Mouse (Mus musculus) MEL (cell line): ENCODE measurements at regions not wholly inside any gene's neighbourhood (a gene's known extent, or its start where the extent isn't known, plus 50 kb on each side); places are given as distances from the start of the nearest gene placed in this dataset.

Source experiments
- DNase-seq: peaks from one replicate; pipeline ENCODE4 v3.0.0; 2011; ENCODE audit warnings: low read depth, low spot score
- H3K27ac ChIP-seq: 2 replicates; pipeline ENCODE4 v1.5.1; 2012; ENCODE audit warnings: low read depth, mild to moderate bottlenecking, control low read depth, low read length, moderate library complexity; ENCODE audit not compliant: control insufficient read depth
- H3K27me3 ChIP-seq, 2 experiments: fragments of 150-350 bp in 1 of 2; sonication (generic) in 1 of 2; 2 replicates each; pipeline ENCODE4 v1.6.1; 2012; ENCODE audit warnings: low read length in 2 of 2, mild to moderate bottlenecking in 2 of 2, improper control_type of control experiment in 1 of 2, moderate library complexity in 1 of 2; ENCODE audit not compliant: insufficient read depth in 2 of 2, control insufficient read depth in 1 of 2
- H3K36me3 ChIP-seq, 2 experiments: 2 replicates each; pipeline ENCODE4 v1.6.1; 2012 to 2014; ENCODE audit warnings: low read length in 2 of 2, improper control_type of control experiment in 1 of 2, inconsistent platforms in 1 of 2, mild to moderate bottlenecking in 1 of 2; ENCODE audit not compliant: insufficient read depth in 2 of 2, control insufficient read depth in 1 of 2
- H3K4me1 ChIP-seq, 2 experiments: fragments of 150-350 bp in 1 of 2; sonication (generic) in 1 of 2; 2 replicates each; pipeline ENCODE4 v1.6.1; 2012; ENCODE audit warnings: low read length in 2 of 2, improper control_type of control experiment in 1 of 2, mild to moderate bottlenecking in 1 of 2; ENCODE audit not compliant: insufficient read depth in 2 of 2, control insufficient read depth in 1 of 2
- H3K4me3 ChIP-seq, 2 experiments: fragments of 150-350 bp in 1 of 2; sonication (generic) in 1 of 2; 2 replicates each; pipeline ENCODE4 v1.5.1; 2012; ENCODE audit warnings: low read depth in 2 of 2, low read length in 2 of 2, mild to moderate bottlenecking in 2 of 2, moderate library complexity in 2 of 2, control low read depth in 1 of 2, improper control_type of control experiment in 1 of 2; ENCODE audit not compliant: control insufficient read depth in 1 of 2, insufficient read depth in 1 of 2
- H3K79me2 ChIP-seq: 2 replicates; pipeline ENCODE4 v1.6.1; 2012; ENCODE audit warnings: mild to moderate bottlenecking, low read length, moderate library complexity; ENCODE audit not compliant: control insufficient read depth, poor library complexity, insufficient read depth
- H3K9ac ChIP-seq: 2 replicates; pipeline ENCODE4 v1.6.1; 2012; ENCODE audit warnings: low read depth, mild to moderate bottlenecking, control low read depth, low read length, moderate library complexity; ENCODE audit not compliant: control insufficient read depth, poor library complexity, severe bottlenecking
- H3K9me3 ChIP-seq: fragments of 150-350 bp; sonication (generic); replicated peaks from 2 replicates; pipeline ENCODE4 v1.6.1; 2012; ENCODE audit warnings: mild to moderate bottlenecking, low read length, improper control_type of control experiment, moderate library complexity; ENCODE audit not compliant: insufficient read depth
- CHD1 ChIP-seq: IDR thresholded peaks from 2 replicates; pipeline ENCODE4 v1.6.1; 2012; ENCODE audit warnings: low read depth, mild to moderate bottlenecking, inconsistent platforms, low read length, improper control_type of control experiment
- CHD2 ChIP-seq: IDR thresholded peaks from 2 replicates; pipeline ENCODE4 v1.6.1; 2011; ENCODE audit warnings: low read length, improper control_type of control experiment
- E2F4 ChIP-seq: IDR thresholded peaks from 2 replicates; pipeline ENCODE4 v1.6.1; 2011; ENCODE audit warnings: low read depth, low read length, improper control_type of control experiment, borderline replicate concordance
- ELF1 ChIP-seq: IDR thresholded peaks from 2 replicates; pipeline ENCODE4 v1.6.1; 2014; ENCODE audit warnings: low read depth, mild to moderate bottlenecking, inconsistent platforms, low read length, improper control_type of control experiment, moderate library complexity
- EP300 ChIP-seq, 2 experiments: IDR thresholded peaks; 2 replicates each; pipeline ENCODE4 v1.6.1; 2011; ENCODE audit warnings: improper control_type of control experiment in 2 of 2, low read length in 2 of 2, low read depth in 1 of 2, mild to moderate bottlenecking in 1 of 2
- ETS1 ChIP-seq: IDR thresholded peaks from 2 replicates; pipeline ENCODE4 v1.6.1; 2012; ENCODE audit warnings: low read depth, mild to moderate bottlenecking, inconsistent platforms, low read length, improper control_type of control experiment, moderate library complexity
- GABPA ChIP-seq: IDR thresholded peaks from 2 replicates; pipeline ENCODE4 v1.6.1; 2012; ENCODE audit warnings: low read depth, mild to moderate bottlenecking, inconsistent platforms, low read length, improper control_type of control experiment, moderate library complexity
- GATA1 ChIP-seq: IDR thresholded peaks from 2 replicates; pipeline ENCODE4 v1.6.1; 2011; ENCODE audit warnings: low read depth, low read length, improper control_type of control experiment
- KAT2A ChIP-seq: conservative IDR thresholded peaks from 2 replicates; pipeline ENCODE4 v1.6.1; 2012; ENCODE audit warnings: low read depth, low read length, improper control_type of control experiment, inconsistent platforms
- MAFK ChIP-seq: IDR thresholded peaks from 2 replicates; pipeline ENCODE4 v1.6.1; 2011; ENCODE audit warnings: low read depth, mild to moderate bottlenecking, low read length, improper control_type of control experiment, borderline replicate concordance
- MAX ChIP-seq: IDR thresholded peaks from 2 replicates; pipeline ENCODE4 v1.6.1; 2011; ENCODE audit warnings: low read length, improper control_type of control experiment
- MAZ ChIP-seq: IDR thresholded peaks from 2 replicates; pipeline ENCODE4 v1.6.1; 2012; ENCODE audit warnings: low read depth, mild to moderate bottlenecking, inconsistent platforms, low read length, improper control_type of control experiment
- MEF2A ChIP-seq: IDR thresholded peaks from 2 replicates; pipeline ENCODE4 v1.6.1; 2014; ENCODE audit warnings: low read depth, mild to moderate bottlenecking, inconsistent platforms, low read length, improper control_type of control experiment; ENCODE audit not compliant: poor library complexity, insufficient replicate concordance, severe bottlenecking; ENCODE audit errors: extremely low read depth
- MXI1 ChIP-seq: IDR thresholded peaks from 2 replicates; pipeline ENCODE4 v1.6.1; 2011; ENCODE audit warnings: mild to moderate bottlenecking, low read depth, low read length, improper control_type of control experiment
- MYB ChIP-seq: IDR thresholded peaks from 2 replicates; pipeline ENCODE4 v1.6.1; 2011; ENCODE audit warnings: mild to moderate bottlenecking, low read depth, low read length, improper control_type of control experiment
- MYC ChIP-seq: IDR thresholded peaks from 2 replicates; pipeline ENCODE4 v1.6.1; 2011; ENCODE audit warnings: low read depth, mild to moderate bottlenecking, low read length, improper control_type of control experiment, moderate library complexity
- NELFE ChIP-seq: IDR thresholded peaks from 2 replicates; pipeline ENCODE4 v1.6.1; 2011; ENCODE audit warnings: low read depth, low read length, improper control_type of control experiment
- NRF1 ChIP-seq: IDR thresholded peaks from 2 replicates; pipeline ENCODE4 v1.6.1; 2014; ENCODE audit warnings: low read depth, mild to moderate bottlenecking, inconsistent platforms, low read length, improper control_type of control experiment, moderate library complexity; ENCODE audit not compliant: poor library complexity, insufficient read depth, severe bottlenecking
- POLR2A ChIP-seq, 2 experiments: IDR thresholded peaks; 2 replicates each; pipeline ENCODE4 v1.6.1; 2011 to 2012; ENCODE audit warnings: low read length in 2 of 2, mild to moderate bottlenecking in 2 of 2, control low read depth in 1 of 2, improper control_type of control experiment in 1 of 2, low read depth in 1 of 2, moderate library complexity in 1 of 2; ENCODE audit not compliant: control insufficient read depth in 1 of 2, insufficient read depth in 1 of 2, poor library complexity in 1 of 2
- RAD21 ChIP-seq: IDR thresholded peaks from 2 replicates; pipeline ENCODE4 v1.6.1; 2011; ENCODE audit warnings: mild to moderate bottlenecking, low read depth, low read length, improper control_type of control experiment
- RCOR1 ChIP-seq: IDR thresholded peaks from 2 replicates; pipeline ENCODE4 v1.6.1; 2012; ENCODE audit warnings: low read depth, mild to moderate bottlenecking, inconsistent platforms, low read length, improper control_type of control experiment
- SIN3A ChIP-seq: IDR thresholded peaks from 2 replicates; pipeline ENCODE4 v1.6.1; 2012; ENCODE audit warnings: low read length, improper control_type of control experiment, inconsistent platforms
- SMC3 ChIP-seq: IDR thresholded peaks from 2 replicates; pipeline ENCODE4 v1.6.1; 2011; ENCODE audit warnings: low read depth, low read length, improper control_type of control experiment
- TAL1 ChIP-seq: IDR thresholded peaks from 2 replicates; pipeline ENCODE4 v1.6.1; 2012; ENCODE audit warnings: mild to moderate bottlenecking, inconsistent platforms, low read length, moderate library complexity, mixed read lengths
- TBP ChIP-seq: IDR thresholded peaks from 2 replicates; pipeline ENCODE4 v1.8.0; 2011; ENCODE audit warnings: low read depth, low read length, improper control_type of control experiment
- TCF12 ChIP-seq: IDR thresholded peaks from 2 replicates; pipeline ENCODE4 v1.6.1; 2014; ENCODE audit warnings: low read depth, mild to moderate bottlenecking, inconsistent platforms, low read length, improper control_type of control experiment, moderate library complexity
- UBTF ChIP-seq: IDR thresholded peaks from 2 replicates; pipeline ENCODE4 v1.6.1; 2012; ENCODE audit warnings: low read depth, mild to moderate bottlenecking, inconsistent platforms, low read length, improper control_type of control experiment, moderate library complexity, borderline replicate concordance; ENCODE audit not compliant: insufficient read depth
- USF1 ChIP-seq: IDR thresholded peaks from 2 replicates; pipeline ENCODE4 v1.6.1; 2014; ENCODE audit warnings: low read depth, mild to moderate bottlenecking, inconsistent platforms, low read length, improper control_type of control experiment, moderate library complexity
- ZC3H11A ChIP-seq: IDR thresholded peaks from 2 replicates; pipeline ENCODE4 v1.6.1; 2012; ENCODE audit warnings: low read depth, mild to moderate bottlenecking, inconsistent platforms, low read length, improper control_type of control experiment
- ZKSCAN1 ChIP-seq: IDR thresholded peaks from 2 replicates; pipeline ENCODE4 v1.6.1; 2012; ENCODE audit warnings: low read depth, mild to moderate bottlenecking, inconsistent platforms, low read length, improper control_type of control experiment, moderate library complexity
- ZNF384 ChIP-seq: IDR thresholded peaks from 2 replicates; pipeline ENCODE4 v1.6.1; 2012; ENCODE audit warnings: low read depth, mild to moderate bottlenecking, inconsistent platforms, low read length, improper control_type of control experiment

DNA sequence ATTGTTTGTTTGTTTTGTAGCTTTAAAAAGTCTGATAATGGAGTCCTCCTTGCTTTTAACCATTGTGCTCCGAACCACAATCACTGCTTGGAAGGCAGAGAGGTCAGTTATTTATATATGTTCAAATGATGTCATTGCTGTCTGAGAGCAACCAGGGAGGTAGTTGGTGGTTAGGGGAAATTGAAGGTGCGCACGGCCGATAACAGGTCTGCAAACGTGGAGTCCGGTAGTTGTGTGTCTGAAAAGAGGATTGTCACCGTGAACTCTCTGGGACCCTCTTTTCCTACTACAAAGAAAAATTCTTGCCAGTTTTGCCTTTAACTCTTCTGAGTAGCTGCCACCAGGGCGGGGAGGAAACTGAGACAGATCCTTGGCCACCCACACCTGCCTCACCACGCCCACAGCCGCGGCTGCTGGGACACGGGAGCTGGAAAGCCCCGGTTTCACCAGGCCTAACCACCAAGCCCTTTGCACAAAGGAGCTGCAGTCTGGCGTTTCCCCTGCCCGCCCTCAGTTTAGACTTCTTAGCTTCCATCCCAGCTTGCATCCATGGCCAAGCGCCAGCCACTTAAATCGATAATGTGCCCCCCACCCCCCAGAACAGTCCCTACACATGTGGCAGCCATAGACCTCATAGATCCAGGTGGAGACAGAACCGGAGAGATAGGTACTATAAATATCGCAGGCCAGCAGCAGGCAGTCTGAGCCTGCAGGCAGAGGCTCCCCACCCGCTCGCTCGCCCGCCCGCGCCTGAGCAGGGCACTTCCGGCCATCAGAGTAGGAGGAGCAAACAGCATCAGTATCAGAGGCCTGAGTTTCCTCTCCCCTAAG is 62.2 kb downstream of the Pkdcc start (continued):
- TF ChIP-seq MEF2A = no peak
- peak; percentile 45; the same call in 1 of the 2 replicates for TF ChIP-seq ETS1
- TF ChIP-seq MAZ = 0 out of 2 replicates have a peak, but pooled peaks have one; percentile 61
- no peak for TF ChIP-seq MAFK

GRCm38 (mm10) chr17:83277948-83278924 is 63.1 kb downstream of the Pkdcc start:
- Histone ChIP-seq H3K4me1 (peaks cover 0 to 24% of the 10 kb centered on the region in 2 experiments; a peak in 2 of 4 replicates), H3K9ac (0 out of 2 replicates have a peak overlapping the region, but pooled peaks have one; percentile 4)
- TF ChIP-seq ZNF384 = no peak
- TF ChIP-seq MXI1 = no peak
- no peak for TF ChIP-seq ETS1
- no peak for TF ChIP-seq NRF1
- no peak for TF ChIP-seq E2F4
- no peak; the same call in 1 of the 2 replicates for TF ChIP-seq ELF1
- TF ChIP-seq ZKSCAN1 = no peak
- peak; percentile 66 for TF ChIP-seq TAL1
- TF ChIP-seq SIN3A = no peak
- no peak for TF ChIP-seq TBP
- TF ChIP-seq UBTF = no peak
- TF ChIP-seq USF1 = no peak
- TF ChIP-seq RAD21 = no peak
- TF ChIP-seq KAT2A = no peak
- no peak for TF ChIP-seq CHD1
- TF ChIP-seq MEF2A = no peak
- TF ChIP-seq MAFK = no peak
- no peak for TF ChIP-seq GABPA
- TF ChIP-seq MYC = no peak
- TF ChIP-seq ZC3H11A = no peak
- TF ChIP-seq GATA1 = peak; percentile 44
- 0 out of 2 replicates have a peak, but pooled peaks have one; percentile 1 for TF ChIP-seq NELFE
- TF ChIP-seq POLR2A (IDR thresholded peaks at IDR 0.05; ENCODE audit: control insufficient read depth in 1 of 2, insufficient read depth in 1 of 2, low read depth in 1 of 2, low read length in 2 of 2, poor library complexity in 1 of 2) = no peak
- no peak for TF ChIP-seq MAX
- no peak for TF ChIP-seq MYB
- no peak for TF ChIP-seq RCOR1
- peak; percentile 35 to 64; a peak in 3 of 4 replicates for TF ChIP-seq EP300 (IDR thresholded peaks at IDR 0.05; ENCODE audit: low read depth in 1 of 2, low read length in 2 of 2)
- peak; percentile 44 for TF ChIP-seq TCF12
- TF ChIP-seq CHD2 = no peak
- TF ChIP-seq SMC3 = no peak; the same call in 1 of the 2 replicates

More at GRCm38 (mm10) chr17:83277948-83278924, 63.1 kb downstream of the Pkdcc start:
- Histone ChIP-seq H3K79me2 (peaks cover 2% of the 10 kb centered on the region; the same call in 1 of the 2 replicates), H3K27me3 (no peaks in the 10 kb centered on the region), H3K36me3 (peaks cover 0 to 7% of the 10 kb centered on the region in 2 experiments; a peak in 2 of 4 replicates), H3K4me3 (peak overlapping the region; percentile 83 to 93; a peak in 2 of 4 replicates), H3K9me3 (no peaks in the 10 kb centered on the region), H3K27ac (peak overlapping the region; percentile 65)
- peak; percentile 71 for DNase-seq
